Mouse (Mus musculus): ENCODE measurements at regions not wholly inside any gene's neighbourhood (a gene's known extent, or its start where the extent isn't known, plus 50 kb on each side); places are given as distances from the start of the nearest gene placed in this dataset.

DNA sequence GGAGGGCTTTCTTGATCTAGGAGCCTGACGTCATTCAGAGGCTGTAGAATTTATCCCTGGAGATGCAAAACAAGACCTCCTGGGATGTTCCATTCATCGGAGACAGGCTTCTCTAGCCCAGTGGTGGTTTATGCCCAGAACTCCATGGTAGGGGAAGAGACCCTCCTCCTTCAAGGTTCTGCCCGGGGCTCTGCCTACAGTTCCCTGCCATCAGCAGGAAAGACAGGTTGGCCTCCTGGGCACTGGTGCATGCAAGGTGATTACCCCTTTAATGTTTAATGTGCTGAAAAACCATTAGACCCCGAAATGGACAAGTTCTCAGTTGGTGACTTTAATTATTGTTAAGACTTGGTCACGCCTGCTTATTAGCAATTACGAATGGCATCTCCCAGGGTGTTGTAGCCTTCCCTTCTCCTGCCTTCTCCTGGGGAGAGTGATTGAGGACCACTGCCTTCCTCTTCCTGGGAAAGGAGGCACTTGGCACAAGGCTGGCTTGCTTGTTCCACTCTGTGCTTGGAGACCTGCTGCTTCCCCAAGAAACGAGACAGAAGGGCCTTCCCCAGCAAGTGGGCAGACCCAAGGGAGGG, 102.0 kb upstream of the 4931429L15Rik start:
- intact Hi-C loops (cut with DNase I), result no loop called here
- DNase-seq (ENCODE audit: low spot score), result no peak

DNA sequence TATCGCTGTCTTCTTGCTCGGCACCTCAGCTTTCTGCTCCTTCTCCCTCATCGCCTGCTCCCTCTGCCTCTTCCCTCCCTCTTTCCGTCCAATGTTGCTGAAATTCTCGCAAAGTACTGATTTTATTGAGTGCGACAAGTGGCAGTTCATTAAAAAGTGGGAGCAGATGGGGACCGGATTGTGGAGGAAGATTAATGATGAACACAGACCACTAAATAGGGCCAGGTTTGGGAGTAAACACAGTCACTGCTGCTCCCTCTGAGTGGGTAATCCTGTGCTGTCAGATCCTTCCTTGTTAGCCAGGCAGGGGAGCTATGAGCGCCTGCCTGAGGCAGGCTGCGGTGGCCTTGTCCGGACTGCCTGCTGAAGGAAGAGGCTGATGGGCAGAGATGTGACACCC, 91.9 kb upstream of the 4931429L15Rik start:
- DNase-seq (ENCODE audit: low spot score), result no peak
- intact Hi-C loops (cut with DNase I), result no loop called here

DNA sequence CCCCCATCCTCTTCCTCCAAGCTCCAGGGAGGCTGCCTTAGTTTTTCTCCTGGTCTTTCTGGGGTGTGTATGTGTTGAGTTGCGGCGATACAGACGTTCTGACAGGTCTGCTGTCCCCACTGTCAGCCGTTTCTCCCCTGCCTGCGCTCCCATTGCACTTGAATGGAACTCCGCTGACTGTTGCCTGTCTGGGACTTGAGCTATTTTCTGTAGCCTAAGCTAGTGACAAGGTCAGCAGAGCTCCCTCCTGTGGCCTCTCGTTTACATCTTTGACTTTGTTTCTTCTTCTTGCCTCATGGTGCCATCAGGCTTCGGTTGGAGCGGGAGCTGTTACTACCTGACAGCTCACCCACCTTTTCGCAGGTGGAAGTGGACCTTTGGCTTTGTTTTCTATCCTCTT, 89.0 kb upstream of the 4931429L15Rik start:
- intact Hi-C loops (cut with DNase I), result no loop called here
- no peak for DNase-seq (ENCODE audit: low spot score)

DNA sequence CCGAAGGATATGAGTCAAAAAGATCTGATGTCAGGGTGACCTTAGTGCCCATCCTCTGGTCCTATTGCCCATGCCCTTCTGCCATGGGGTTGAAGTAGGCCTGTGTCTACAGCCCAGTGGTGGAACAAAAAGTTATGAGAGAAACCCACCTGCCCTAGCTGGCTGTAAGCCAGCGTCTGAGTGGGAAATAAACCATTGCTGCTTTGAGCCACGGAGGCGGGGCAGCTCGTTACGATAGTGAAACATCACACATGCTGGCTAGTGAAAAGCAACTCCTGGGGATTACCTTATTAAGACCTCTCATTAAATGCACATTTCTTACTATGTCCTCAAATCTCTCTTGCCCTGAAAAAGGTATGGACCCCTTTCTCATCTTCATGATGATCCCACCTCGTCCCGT, 86.8 kb upstream of the 4931429L15Rik start:
- intact Hi-C loops (cut with DNase I), result no loop called here
- no peak for DNase-seq (ENCODE audit: low spot score)

DNA sequence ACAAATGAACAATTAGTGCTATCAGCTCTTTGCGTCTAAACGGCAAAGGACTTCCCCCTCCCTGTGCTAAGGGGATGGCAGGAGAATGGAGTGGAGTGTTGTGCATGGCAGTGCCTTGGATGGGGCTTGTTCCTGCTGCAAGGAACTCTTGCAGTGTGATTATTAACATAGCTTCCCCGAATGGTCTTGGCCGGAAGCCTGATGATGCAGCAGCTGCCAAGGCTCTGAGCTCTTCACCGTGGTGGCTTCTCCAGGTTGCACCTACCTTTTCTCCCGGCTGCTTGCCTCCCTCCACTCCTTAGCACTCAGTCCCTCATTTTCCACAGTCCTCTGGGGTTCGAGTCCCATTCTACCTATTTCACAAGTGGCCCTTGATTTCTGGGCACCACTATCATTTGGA, 76.8 kb upstream of the 4931429L15Rik start:
- intact Hi-C loops (cut with DNase I), result no loop called here
- no peak for DNase-seq (ENCODE audit: low spot score)

DNA sequence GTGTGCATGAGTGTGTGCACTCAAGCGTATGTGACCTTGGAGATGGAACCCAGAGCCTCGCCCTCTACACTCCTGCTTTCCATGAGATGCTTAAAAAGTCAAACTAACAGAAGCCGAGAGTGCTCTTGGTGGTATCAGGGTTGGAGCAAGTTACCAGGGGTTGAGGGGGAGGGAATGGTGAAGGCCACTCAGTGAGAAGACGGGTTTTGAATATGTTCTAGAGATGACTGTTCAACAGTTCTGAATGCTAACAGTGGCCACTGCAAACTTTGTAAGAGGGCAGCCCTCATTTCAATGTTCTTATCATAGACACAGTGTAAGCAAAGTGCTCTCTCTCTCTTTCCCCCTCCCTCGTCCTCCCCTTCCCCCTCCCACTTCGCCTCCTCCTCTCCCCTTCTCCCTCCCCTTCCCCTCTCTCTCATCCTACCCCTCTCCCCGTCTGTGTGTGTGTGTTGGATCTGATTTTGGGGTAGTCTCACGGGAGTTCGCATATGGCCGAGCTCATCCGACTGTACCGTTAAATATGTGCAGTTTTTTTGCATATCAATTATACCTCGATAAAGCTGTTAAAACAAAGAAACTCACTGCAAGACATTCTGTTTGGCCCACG, 75.5 kb upstream of the 4931429L15Rik start:
- intact Hi-C loops (cut with DNase I), result no loop called here
- DNase-seq (ENCODE audit: low spot score), result no peak

DNA sequence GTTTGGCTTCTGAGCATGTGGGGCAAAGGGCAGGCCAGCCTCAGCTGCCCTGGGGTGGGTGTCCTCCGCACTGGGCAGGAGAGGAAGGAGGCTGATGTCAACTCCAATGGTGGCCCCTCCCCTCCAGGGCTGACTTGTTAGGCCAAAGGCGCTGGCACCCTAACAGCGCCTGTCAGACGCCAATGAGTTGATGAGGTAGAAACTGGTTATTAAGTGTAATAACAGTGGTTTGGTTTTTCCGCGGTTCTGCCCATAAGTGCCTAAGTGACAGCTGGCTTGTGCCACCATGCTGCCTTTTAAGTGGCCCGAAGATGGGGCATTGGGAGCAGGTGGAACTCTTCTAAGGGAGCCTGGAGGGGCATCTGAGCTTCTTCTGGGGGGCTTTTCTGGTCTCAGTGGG, 74.5 kb upstream of the 4931429L15Rik start:
- intact Hi-C loops (cut with DNase I), result loop anchor here (5.0 kb wide), 1 partner anchor 343 kb away; no protein-coding TSS in a partner anchor
- DNase-seq (ENCODE audit: low spot score), result no peak

DNA sequence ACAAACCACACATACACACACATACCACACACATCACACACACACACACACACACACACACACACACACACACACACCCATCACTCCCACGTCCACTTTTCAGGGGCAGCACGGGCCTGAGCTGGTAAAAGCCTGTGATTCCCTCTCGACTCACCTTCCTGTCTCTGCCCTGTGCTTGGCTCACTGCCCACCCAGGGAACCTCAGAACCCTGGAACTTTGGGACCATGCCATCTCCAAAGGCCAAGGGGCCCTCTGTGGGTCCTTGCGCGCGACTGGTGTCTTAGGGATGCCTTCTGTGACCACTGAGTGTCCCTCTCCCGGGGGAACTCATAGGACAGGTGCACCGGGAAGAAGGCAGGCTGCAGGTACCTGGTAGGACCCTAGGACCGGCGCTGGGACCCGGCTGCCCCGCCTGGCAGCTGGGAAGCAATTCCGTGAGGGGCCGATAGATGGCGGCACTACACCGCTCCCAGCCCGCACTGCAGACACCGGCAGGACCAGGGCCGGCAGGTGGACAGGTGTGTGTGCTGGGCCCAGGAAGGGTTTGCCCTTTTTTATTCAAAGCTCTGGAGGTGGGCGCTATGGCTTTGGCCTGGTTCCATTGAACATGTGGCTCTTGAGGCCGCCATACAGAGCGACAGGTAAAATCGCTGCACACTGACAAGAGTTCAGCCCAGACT, 73.0 kb upstream of the 4931429L15Rik start:
- intact Hi-C loops (cut with DNase I), result loop anchor here (2.0 to 5.0 kb wide), 2 partner anchors 345 to 422 kb away; no protein-coding TSS in a partner anchor
- DNase-seq (ENCODE audit: low spot score), result no peak

DNA sequence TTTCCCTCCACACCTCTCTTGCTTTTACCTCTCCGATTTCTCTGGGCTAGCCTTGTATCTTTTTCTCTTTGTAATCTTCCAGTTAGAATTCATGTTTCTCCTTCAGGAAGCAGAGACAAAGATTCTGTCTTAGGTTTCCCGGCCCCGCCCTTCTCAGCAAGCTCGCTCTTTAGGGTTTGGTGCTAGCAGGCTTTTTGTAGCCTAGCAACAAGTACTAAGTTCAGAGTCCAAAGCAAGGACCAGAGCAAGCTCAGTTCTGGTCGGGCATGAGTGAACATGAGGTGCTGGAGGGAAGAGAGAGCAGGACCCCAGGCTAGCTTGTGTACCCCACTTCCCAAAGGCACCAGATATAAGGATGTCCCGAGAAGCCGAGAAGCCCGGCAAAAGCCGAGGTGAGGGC, 70.0 kb upstream of the 4931429L15Rik start:
- intact Hi-C loops (cut with DNase I), result loop anchor here (5.0 kb wide), 1 partner anchor 348 kb away; no protein-coding TSS in a partner anchor
- DNase-seq (ENCODE audit: low spot score), result no peak

DNA sequence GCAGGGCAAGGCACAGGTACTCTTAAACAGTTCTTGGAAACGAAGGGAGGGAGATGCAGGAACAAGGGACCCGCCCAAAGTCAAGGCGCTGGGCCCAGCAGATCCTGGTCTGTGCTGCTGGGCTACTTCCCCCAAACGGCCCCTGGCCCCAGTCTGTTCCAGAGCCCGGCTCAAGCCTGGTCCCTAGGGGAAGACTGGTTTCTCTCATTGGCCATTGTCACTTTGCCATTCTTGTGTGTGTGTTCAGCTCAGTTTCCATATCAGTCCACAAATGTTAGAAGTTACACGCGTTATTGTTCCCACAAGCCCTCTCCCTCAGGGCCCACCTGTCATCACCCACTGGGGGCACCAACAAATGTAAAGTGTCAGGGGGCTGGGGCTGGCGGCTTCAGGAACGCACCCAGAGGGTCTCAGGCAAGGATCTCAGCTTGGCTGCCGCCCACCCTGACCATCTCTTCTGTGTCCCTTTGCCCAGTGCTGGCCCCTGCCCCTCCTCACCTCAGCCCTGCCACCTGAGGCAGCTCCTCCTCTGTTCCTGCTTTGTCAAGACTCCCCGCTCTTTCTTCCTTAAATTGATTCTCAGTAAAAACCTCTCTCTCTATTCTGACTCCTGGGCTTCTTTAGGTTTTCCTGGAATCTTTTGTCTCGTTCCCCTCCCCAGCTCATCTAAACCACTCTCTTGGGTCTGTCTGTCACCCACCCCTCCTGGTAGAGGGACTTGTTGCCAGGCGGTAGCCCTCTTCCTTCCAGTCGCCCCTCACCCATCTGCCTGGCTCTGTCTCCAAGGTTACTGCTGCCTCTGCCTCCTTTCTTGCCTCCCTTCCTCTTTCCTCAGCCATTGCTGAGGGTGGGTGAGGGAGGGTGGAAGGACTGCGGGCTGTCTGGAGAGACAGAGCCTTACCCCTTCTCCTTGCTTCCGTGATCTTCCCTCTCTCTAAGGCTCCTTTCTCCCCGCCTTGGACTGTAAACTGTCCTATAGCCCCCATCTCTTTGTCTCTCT, 69.2 kb upstream of the 4931429L15Rik start:
- intact Hi-C loops (cut with DNase I), result no loop called here

DNA sequence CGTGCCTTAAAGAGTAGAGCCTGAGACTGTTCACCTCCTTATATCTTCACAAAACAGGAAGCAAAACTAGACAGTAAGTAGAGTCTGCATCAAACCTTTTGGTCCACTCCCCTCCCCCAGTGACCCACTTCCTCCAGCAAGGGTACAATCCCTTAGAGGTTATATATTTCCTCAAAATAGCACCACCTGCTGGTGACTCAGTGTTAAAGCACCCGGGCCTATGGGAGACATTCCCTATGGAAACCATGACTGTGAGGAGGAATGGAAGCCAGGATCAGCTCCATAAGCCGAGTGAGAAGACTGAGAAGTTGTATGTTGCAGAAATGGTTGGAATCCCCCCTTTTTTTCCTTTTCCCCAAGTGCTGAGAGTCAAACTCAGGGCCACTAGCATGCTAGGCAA, 66.5 kb upstream of the 4931429L15Rik start:
- intact Hi-C loops (cut with DNase I), result no loop called here
- no peak for DNase-seq (ENCODE audit: low spot score)

More for the DNA sequence above, 69.2 kb upstream of the 4931429L15Rik start:
- DNase-seq (ENCODE audit: low spot score), result no peak

DNA sequence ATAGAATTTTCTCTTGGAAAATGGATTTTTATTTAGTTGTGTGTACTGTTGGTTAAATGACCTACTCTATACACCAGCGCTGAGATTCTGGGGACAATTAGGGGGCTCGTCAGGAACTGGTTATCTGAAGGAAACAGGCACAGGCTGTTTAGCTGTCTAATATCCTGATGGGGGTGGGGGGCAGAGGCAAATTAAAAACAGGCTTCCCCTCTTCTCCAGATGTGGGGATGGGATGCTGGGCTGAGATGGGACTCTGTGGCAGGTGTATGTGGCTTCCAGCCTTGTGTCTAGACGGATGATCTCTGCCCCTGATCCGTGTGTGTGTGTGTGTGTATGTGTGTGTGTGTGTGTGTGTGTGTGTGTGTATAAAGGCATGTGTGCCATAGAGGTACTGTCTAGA, 61.6 kb upstream of the 4931429L15Rik start:
- intact Hi-C loops (cut with DNase I), result no loop called here
- no peak for DNase-seq (ENCODE audit: low spot score)

DNA sequence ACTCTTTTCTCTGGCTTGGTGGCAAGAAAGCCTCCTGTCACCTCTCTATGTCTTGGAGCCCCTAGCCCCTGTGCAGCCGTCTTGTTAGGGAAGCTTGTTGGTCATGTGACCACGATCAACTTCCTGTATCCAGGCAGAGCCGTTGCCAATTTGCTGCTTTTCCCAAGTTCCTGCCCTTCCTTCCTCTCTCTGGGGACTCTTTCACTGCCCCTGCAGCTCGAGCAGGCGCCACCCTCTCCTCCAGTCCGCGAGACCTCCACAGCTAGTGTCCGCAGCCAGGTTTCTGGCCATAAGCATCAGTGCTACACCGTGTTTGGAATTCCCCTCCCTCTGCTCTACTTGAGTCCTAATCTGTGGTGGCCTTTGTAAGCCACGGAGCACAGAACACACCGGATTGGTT, 59.7 kb upstream of the 4931429L15Rik start:
- DNase-seq (ENCODE audit: low spot score), result no peak
- intact Hi-C loops (cut with DNase I), result no loop called here

DNA sequence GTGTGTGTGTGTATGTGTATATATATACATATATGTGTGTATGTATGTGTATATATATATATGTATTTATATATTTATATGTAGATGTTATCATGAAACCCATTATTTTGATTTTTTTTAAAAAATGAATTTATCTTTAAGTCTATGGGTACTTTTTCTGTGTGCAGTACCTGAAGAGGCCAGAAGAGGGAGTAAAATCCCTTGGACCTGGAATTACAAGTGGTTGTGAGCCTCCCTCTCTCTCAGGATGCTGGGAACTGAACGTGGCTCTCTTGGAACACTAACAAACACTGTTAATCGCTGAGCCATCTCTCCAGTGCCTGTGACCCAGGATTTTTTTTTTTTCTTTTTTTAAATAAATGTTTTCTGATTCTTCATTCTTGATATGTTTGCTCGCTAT, 58.6 kb upstream of the 4931429L15Rik start:
- DNase-seq (ENCODE audit: low spot score), result no peak
- intact Hi-C loops (cut with DNase I), result no loop called here

Measured in heart, postnatal 25 days (tissue).